Mouse (Mus musculus) kidney, adult 8-10 months (tissue): ENCODE measurements around the gene Amn.

ENCODE experiments used
- DNase-seq, 2 experiments: peaks; one replicate each; pipeline ENCODE4 v3.0.0; 2022

Gene Amn

GRCm38 (mm10) chr12:111267673-111268325 is 3.1 kb upstream of the Amn start:
- DNase-seq = no peak

- DNase-seq = no peak
These were observed 511 bp downstream of the Amn start for GRCm38 (mm10) chr12:111271406-111271805.

GRCm38 (mm10) chr12:111271966-111272365 is 1.1 kb downstream of the Amn start:
- DNase-seq = no peak

GRCm38 (mm10) chr12:111272420-111272819 is 1.5 kb downstream of the Amn start:
- peak; percentile 72 to 90 for DNase-seq

GRCm38 (mm10) chr12:111274006-111274405 is 3.1 kb downstream of the Amn start:
- no peak for DNase-seq

- no peak for DNase-seq
These were observed 3.7 kb downstream of the Amn start for GRCm38 (mm10) chr12:111274447-111275149.

- no peak for DNase-seq
These were observed 4.4 kb downstream of the Amn start for GRCm38 (mm10) chr12:111275150-111275841.

- peak; percentile 35 to 38 for DNase-seq
These were observed 5.5 kb downstream of the Amn start for GRCm38 (mm10) chr12:111276371-111276770.

GRCm38 (mm10) chr12:111283573-111283972 is 12.7 kb downstream of the Amn start:
- no peak for DNase-seq

- peak in 1 of 2 experiments; percentile 24 for DNase-seq
These were observed 13.6 kb downstream of the Amn start for GRCm38 (mm10) chr12:111284532-111284931.

GRCm38 (mm10) chr12:111293025-111293424 is 22.1 kb downstream of the Amn start:
- DNase-seq = no peak

GRCm38 (mm10) chr12:111301322-111302017 is 30.6 kb downstream of the Amn start:
- DNase-seq = no peak

GRCm38 (mm10) chr12:111302018-111302345 is 31.1 kb downstream of the Amn start:
- no peak for DNase-seq

- no peak for DNase-seq
These were observed 32.9 kb downstream of the Amn start for GRCm38 (mm10) chr12:111303702-111304337.

GRCm38 (mm10) chr12:111306821-111307220 is 35.9 kb downstream of the Amn start:
- DNase-seq = no peak

GRCm38 (mm10) chr12:111309256-111309655 is 38.4 kb downstream of the Amn start:
- DNase-seq = no peak

- no peak for DNase-seq
These were observed 39.0 kb downstream of the Amn start for GRCm38 (mm10) chr12:111309931-111310330.

GRCm38 (mm10) chr12:111311775-111312174 is 40.9 kb downstream of the Amn start:
- no peak for DNase-seq

- no peak for DNase-seq
These were observed 43.4 kb downstream of the Amn start for GRCm38 (mm10) chr12:111314273-111314672.

- DNase-seq = no peak
These were observed 46.8 kb downstream of the Amn start for GRCm38 (mm10) chr12:111317694-111318093.

GRCm38 (mm10) chr12:111320549-111320948 is 49.7 kb downstream of the Amn start:
- no peak for DNase-seq

- DNase-seq = peak in 1 of 2 experiments; percentile 49
These were observed 50.9 kb downstream of the Amn start for GRCm38 (mm10) chr12:111321832-111322231.

- DNase-seq = no peak
These were observed 52.5 kb downstream of the Amn start for GRCm38 (mm10) chr12:111323423-111323822.
